In genomic region chr14:104113448-104113847, GRCm38 (mm10) we compare ENCODE assay signal across 24 mouse cellular contexts.
"Had no signal": no experiment of that assay in that cellular context is flagged by ENCODE, and none has a peak within 500 bp of the region (broad histone marks: within the 10 kb centered on the region; RNA-seq: fewer than 3 reads in every experiment).

No protein-coding gene starts in this region.

- H3K9me3 ChIP-seq: heart, embryonic 10.5 days; heart, embryonic 12.5 days; hindbrain, embryonic 10.5 days; hindbrain, embryonic 13.5 days; intestine, embryonic 15.5 days; limb, embryonic 13.5 days; limb, embryonic 15.5 days had no signal

- DNase-seq: gastrocnemius, adult 2 months; gastrocnemius, postnatal 10 days; gastrocnemius, postnatal 25 days; heart, adult 18-20 months; heart, postnatal 10 days; heart, postnatal 4 days; kidney, adult 18-20 months; kidney, adult 8-10 months; kidney, postnatal 14 days; kidney, postnatal 36 days; layer of hippocampus, adult 9-11 months; layer of hippocampus, postnatal 36 days; left cerebral cortex, postnatal 4 days had no signal

- H3K27me3 ChIP-seq: heart, embryonic 12.5 days; hindbrain, embryonic 13.5 days; intestine, embryonic 15.5 days; limb, embryonic 13.5 days; limb, embryonic 15.5 days had no signal

- H3K9ac ChIP-seq: heart, embryonic 12.5 days; hindbrain, embryonic 13.5 days; intestine, embryonic 15.5 days; limb, embryonic 13.5 days; limb, embryonic 15.5 days had no signal

- H3K4me3 ChIP-seq: gastrocnemius, adult 2 months; heart, embryonic 10.5 days; heart, embryonic 12.5 days; hindbrain, embryonic 10.5 days; hindbrain, embryonic 13.5 days; intestine, embryonic 15.5 days; limb, embryonic 13.5 days; limb, embryonic 15.5 days had no signal

- H3K4me1 ChIP-seq: heart, embryonic 10.5 days; heart, embryonic 12.5 days; hindbrain, embryonic 10.5 days; hindbrain, embryonic 13.5 days; intestine, embryonic 15.5 days; limb, embryonic 13.5 days; limb, embryonic 15.5 days had no signal

- H3K4me2 ChIP-seq: heart, embryonic 12.5 days; hindbrain, embryonic 13.5 days; intestine, embryonic 15.5 days; limb, embryonic 13.5 days; limb, embryonic 15.5 days had no signal

- H3K36me3 ChIP-seq: heart, embryonic 10.5 days; heart, embryonic 12.5 days; hindbrain, embryonic 10.5 days; hindbrain, embryonic 13.5 days; intestine, embryonic 15.5 days; limb, embryonic 13.5 days; limb, embryonic 15.5 days had no signal

- H3K27ac ChIP-seq: gastrocnemius, adult 2 months; heart, embryonic 10.5 days; hindbrain, embryonic 10.5 days; hindbrain, embryonic 13.5 days; intestine, embryonic 15.5 days; kidney, postnatal 0 days; limb, embryonic 13.5 days; limb, embryonic 15.5 days had no signal

- ATAC-seq: hindbrain, embryonic 16.5 days; inflammation-experienced regulatory T-cells, adult 6 months; intestine, embryonic 15.5 days; intestine, postnatal 0 days had no signal
